Mouse (Mus musculus): ENCODE data around the gene Fscn1.

Fscn1 gene

GRCm38 (mm10) chr5:142968411-142968810 lies 8.3 kb downstream of the Fscn1 start:
- DNase-seq (ENCODE audit: low spot score in 2 of 2): peak in 1 of 2 experiments; percentile 65

- DNase-seq (ENCODE audit: low spot score in 2 of 2): no peak
These were observed 13.8 kb downstream of the Fscn1 start for GRCm38 (mm10) chr5:142973971-142974370.

GRCm38 (mm10) chr5:142974598-142975121 lies 14.5 kb downstream of the Fscn1 start:
- peak in 1 of 2 experiments; percentile 65 for DNase-seq (ENCODE audit: low spot score in 2 of 2)

- no peak for DNase-seq (ENCODE audit: low spot score in 2 of 2)
These were observed 16.4 kb downstream of the Fscn1 start for GRCm38 (mm10) chr5:142976516-142976915.

- no peak for DNase-seq (ENCODE audit: low spot score in 2 of 2)
These were observed 22.1 kb downstream of the Fscn1 start for GRCm38 (mm10) chr5:142982046-142982801.

GRCm38 (mm10) chr5:142983174-142983573 lies 23.0 kb downstream of the Fscn1 start:
- DNase-seq (ENCODE audit: low spot score in 2 of 2): no peak

GRCm38 (mm10) chr5:142984271-142984670 lies 24.1 kb downstream of the Fscn1 start:
- no peak for DNase-seq (ENCODE audit: low spot score in 2 of 2)

- DNase-seq (ENCODE audit: low spot score in 2 of 2): no peak
These were observed 28.4 kb downstream of the Fscn1 start for GRCm38 (mm10) chr5:142988520-142988919.

GRCm38 (mm10) chr5:142989167-142989566 lies 29.0 kb downstream of the Fscn1 start:
- no peak for DNase-seq (ENCODE audit: low spot score in 2 of 2)

GRCm38 (mm10) chr5:142994746-142995145 lies 34.6 kb downstream of the Fscn1 start:
- DNase-seq (ENCODE audit: low spot score in 2 of 2): no peak

GRCm38 (mm10) chr5:142997526-142997925 lies 37.4 kb downstream of the Fscn1 start:
- DNase-seq (ENCODE audit: low spot score in 2 of 2): no peak

- DNase-seq (ENCODE audit: low spot score in 2 of 2): no peak
These were observed 38.0 kb downstream of the Fscn1 start for GRCm38 (mm10) chr5:142998171-142998570.

- no peak for DNase-seq (ENCODE audit: low spot score in 2 of 2)
These were observed 39.9 kb downstream of the Fscn1 start for GRCm38 (mm10) chr5:143000091-143000490.

GRCm38 (mm10) chr5:143000654-143001500 lies 40.7 kb downstream of the Fscn1 start:
- DNase-seq (ENCODE audit: low spot score in 2 of 2): no peak

GRCm38 (mm10) chr5:143009383-143009782 lies 49.2 kb downstream of the Fscn1 start:
- DNase-seq (ENCODE audit: low spot score in 2 of 2): no peak

- DNase-seq (ENCODE audit: low spot score in 2 of 2): no peak
These were observed 57.3 kb downstream of the Fscn1 start for GRCm38 (mm10) chr5:143017401-143017800.
